Comparison of ENCODE assay signal across 27 mouse cellular contexts in genomic region chr11:59967765-59968164, GRCm38 (mm10). TPM values are rescaled to one million over a fixed set of nuclear protein-coding genes. Genes with fewer than 3 reads are reported as not detected.
"Had no signal": no experiment of that assay in that cellular context is flagged by ENCODE, and none has a peak within 500 bp of the region (broad histone marks: within the 10 kb centered on the region; RNA-seq: fewer than 3 reads in every experiment).

No protein-coding gene starts in this region.

- H3K4me2 ChIP-seq: embryonic facial prominence, embryonic 12.5 days; embryonic facial prominence, embryonic 13.5 days; embryonic facial prominence, embryonic 15.5 days; forebrain, embryonic 12.5 days; forebrain, embryonic 13.5 days; forebrain, embryonic 15.5 days had no signal

- H3K9me3 ChIP-seq: embryonic facial prominence, embryonic 12.5 days; embryonic facial prominence, embryonic 13.5 days; embryonic facial prominence, embryonic 15.5 days; forebrain, embryonic 10.5 days; forebrain, embryonic 12.5 days; forebrain, embryonic 13.5 days; forebrain, embryonic 15.5 days had no signal

- H3K4me3 ChIP-seq: embryonic facial prominence, embryonic 12.5 days; embryonic facial prominence, embryonic 13.5 days; embryonic facial prominence, embryonic 15.5 days; erythroblast, embryonic 14.5 days; forebrain, embryonic 10.5 days; forebrain, embryonic 12.5 days; forebrain, embryonic 13.5 days; forebrain, embryonic 15.5 days; gastrocnemius, adult 2 months; heart, adult 2 months had no signal

- ATAC-seq: forebrain, embryonic 13.5 days; forebrain, embryonic 14.5 days; forebrain, embryonic 15.5 days; forebrain, embryonic 16.5 days; forebrain, postnatal 0 days had no signal

- H3K36me3 ChIP-seq: embryonic facial prominence, embryonic 12.5 days; embryonic facial prominence, embryonic 13.5 days; forebrain, embryonic 12.5 days; forebrain, embryonic 15.5 days had no signal

- H3K9ac ChIP-seq: embryonic facial prominence, embryonic 12.5 days; embryonic facial prominence, embryonic 13.5 days; embryonic facial prominence, embryonic 15.5 days; forebrain, embryonic 12.5 days; forebrain, embryonic 13.5 days; forebrain, embryonic 15.5 days; forebrain, postnatal 0 days had no signal

- DNase-seq: cerebellum, adult 8-10 months; cerebellum, adult 9-10 months; cerebellum, adult 9-11 months; cerebellum, postnatal 10 days; cerebellum, postnatal 14 days; cerebellum, postnatal 25 days; cerebellum, postnatal 36 days; embryo, embryonic 11 days; forebrain, postnatal 0 days; gastrocnemius, adult 2 months; gastrocnemius, postnatal 10 days; gastrocnemius, postnatal 14 days; gastrocnemius, postnatal 25 days; gastrocnemius, postnatal 36 days; heart, adult 11 months; heart, adult 18-20 months; heart, adult 2 months had no signal

- H3K27ac ChIP-seq: embryonic facial prominence, embryonic 12.5 days; embryonic facial prominence, embryonic 13.5 days; embryonic facial prominence, embryonic 15.5 days; forebrain, embryonic 10.5 days; forebrain, embryonic 12.5 days; forebrain, embryonic 13.5 days; forebrain, embryonic 15.5 days; gastrocnemius, adult 2 months; heart, adult 2 months had no signal

RNA-seq across cellular contexts. Expression of gene Rasd1, which starts 3.0 kb away (rescaled TPM):
- polyA plus RNA-seq: erythroblast, embryonic 14.5 days had no signal
